In the genomic region with DNA sequence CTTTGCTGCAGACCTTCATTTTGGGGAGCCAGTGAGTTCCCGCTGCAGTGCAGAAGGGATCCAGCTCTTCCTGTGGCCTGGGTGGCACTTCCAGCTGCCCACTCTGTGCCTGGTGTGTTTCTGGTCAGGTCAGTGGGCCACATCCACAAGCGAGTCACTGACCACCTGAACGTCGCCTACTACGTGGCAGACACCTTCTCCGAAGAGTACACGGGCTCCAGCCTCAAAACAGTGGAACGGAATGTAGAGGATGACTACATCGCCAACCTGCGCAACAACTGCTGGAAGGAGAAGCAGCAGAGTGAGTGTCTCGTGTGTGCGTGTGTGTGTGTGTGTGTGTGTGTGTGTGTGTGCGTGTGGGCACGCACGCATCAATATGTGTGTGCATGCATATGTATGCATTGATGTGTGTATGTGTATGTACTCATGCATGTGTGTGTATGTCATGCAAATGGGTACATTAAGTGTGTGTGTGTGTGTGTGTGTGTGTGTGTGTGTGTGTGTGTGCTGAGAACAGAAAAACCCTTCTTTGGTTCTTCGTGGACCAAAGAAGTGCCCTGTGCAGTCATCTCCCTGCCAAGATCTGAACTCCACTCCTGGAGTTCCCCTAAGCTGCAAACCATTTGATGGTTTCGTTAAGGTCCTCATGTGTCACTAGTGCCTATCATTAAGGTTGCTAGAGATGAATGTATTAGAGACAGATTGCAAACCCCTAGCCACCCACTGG, we compare ENCODE assay signal across 8 mouse cellular contexts. TPM values are rescaled to one million over a fixed set of nuclear protein-coding genes. Genes with fewer than 3 reads are reported as not detected.
DNase-seq lines count a peak whose midpoint lies in the region; ATAC-seq and TF ChIP-seq lines count a peak whose summit lies in the region.

No protein-coding gene starts in this region.

- H3K4me2 ChIP-seq in midbrain, embryonic 12.5 days (replicated peaks), result no peak overlapping the region
- H3K4me2 ChIP-seq in midbrain, embryonic 11.5 days, result no peak overlapping the region
- H3K4me2 ChIP-seq in hindbrain, embryonic 13.5 days, result no peak overlapping the region
- H3K4me2 ChIP-seq in midbrain, embryonic 16.5 days (ENCODE audit: low read length), result no peak overlapping the region

- H3K27me3 ChIP-seq in midbrain, embryonic 12.5 days, result no peaks in the 10 kb centered on the region
- no peaks in the 10 kb centered on the region for H3K27me3 ChIP-seq in midbrain, embryonic 11.5 days (ENCODE audit: control insufficient read depth, insufficient read depth, low read length)
- no peaks in the 10 kb centered on the region for H3K27me3 ChIP-seq in hindbrain, embryonic 13.5 days
- no peaks in the 10 kb centered on the region for H3K27me3 ChIP-seq in midbrain, embryonic 16.5 days (ENCODE audit: control insufficient read depth, insufficient read depth, low read depth, low read length)

- H3K36me3 ChIP-seq in midbrain, embryonic 12.5 days, result peaks cover 50% of the 10 kb centered on the region
- H3K36me3 ChIP-seq in midbrain, embryonic 11.5 days (ENCODE audit: control insufficient read depth, insufficient read depth, low read length), result peaks cover 4% of the 10 kb centered on the region; the same call in 1 of the 2 replicates
- H3K36me3 ChIP-seq in hindbrain, embryonic 13.5 days, result peaks cover 55% of the 10 kb centered on the region
- peaks cover 23% of the 10 kb centered on the region for H3K36me3 ChIP-seq in midbrain, embryonic 16.5 days (ENCODE audit: control insufficient read depth, insufficient read depth, low read length)

- DNase-seq in gastrocnemius, adult 2 months, result no peak
- DNase-seq in gastrocnemius, postnatal 36 days, result no peak
- DNase-seq in midbrain, embryonic 11.5 days (ENCODE audit: low spot score, missing footprints), result no peak
- DNase-seq in left cerebral cortex, adult 11 months (ENCODE audit: low spot score), result no peak
- DNase-seq in urinary bladder, postnatal 36 days (ENCODE audit: low spot score in 2 of 2), result no peak

- intact Hi-C loops in gastrocnemius, adult 2 months (cut with DNase I), result loop anchor here (1.0 to 10.0 kb wide), 2 partner anchors 55 to 359 kb away; no protein-coding TSS in a partner anchor
- intact Hi-C loops in gastrocnemius, postnatal 36 days (cut with DNase I), result loop anchor here (2.0 kb wide), 1 partner anchor 55 kb away; a partner anchor contains a TSS

- no peak overlapping the region for H3K9ac ChIP-seq in midbrain, embryonic 12.5 days (replicated peaks)
- no peak overlapping the region for H3K9ac ChIP-seq in midbrain, embryonic 11.5 days (ENCODE audit: low read length)
- H3K9ac ChIP-seq in hindbrain, embryonic 13.5 days, result peak overlapping the region; percentile 63
- H3K9ac ChIP-seq in midbrain, embryonic 16.5 days (ENCODE audit: low read depth, low read length), result no peak overlapping the region

- H3K27ac ChIP-seq in gastrocnemius, adult 2 months, result peak overlapping the region; percentile 69
- H3K27ac ChIP-seq in midbrain, embryonic 12.5 days (replicated peaks), result peak overlapping the region; percentile 99; the same call in 1 of the 2 replicates
- no peak overlapping the region for H3K27ac ChIP-seq in midbrain, embryonic 11.5 days (ENCODE audit: low read depth, low read length)
- peak overlapping the region; percentile 99; the same call in 1 of the 2 replicates for H3K27ac ChIP-seq in hindbrain, embryonic 13.5 days
- H3K27ac ChIP-seq in midbrain, embryonic 16.5 days (ENCODE audit: low read length), result peak overlapping the region; percentile 97; the same call in 1 of the 2 replicates

- WGBS in midbrain, embryonic 12.5 days, result 96% methylated on average over 17 of the region's 17 CpGs
- WGBS in midbrain, embryonic 11.5 days, result 95% methylated on average over 17 of the region's 17 CpGs
- WGBS in hindbrain, embryonic 13.5 days, result 93% methylated on average over 17 of the region's 17 CpGs
- 96% methylated on average over 17 of the region's 17 CpGs for WGBS in midbrain, embryonic 16.5 days

- ATAC-seq in midbrain, embryonic 12.5 days (ENCODE audit: low FRiP score, low read depth), result no peak
- no peak for ATAC-seq in midbrain, embryonic 11.5 days (ENCODE audit: low FRiP score)
- ATAC-seq in hindbrain, embryonic 13.5 days (ENCODE audit: low FRiP score), result no peak
- no peak for ATAC-seq in midbrain, embryonic 16.5 days

- no peaks in the 10 kb centered on the region for H3K9me3 ChIP-seq in midbrain, embryonic 12.5 days
- H3K9me3 ChIP-seq in midbrain, embryonic 11.5 days (ENCODE audit: control insufficient read depth, low read length), result no peaks in the 10 kb centered on the region
- H3K9me3 ChIP-seq in hindbrain, embryonic 13.5 days, result no peaks in the 10 kb centered on the region
- H3K9me3 ChIP-seq in midbrain, embryonic 16.5 days (replicated peaks; ENCODE audit: control insufficient read depth, low read length, poor library complexity, severe bottlenecking), result no peaks in the 10 kb centered on the region

- no peak overlapping the region for H3K4me3 ChIP-seq in gastrocnemius, adult 2 months
- H3K4me3 ChIP-seq in midbrain, embryonic 12.5 days, result no peak overlapping the region
- H3K4me3 ChIP-seq in midbrain, embryonic 11.5 days (ENCODE audit: low read depth, low read length), result no peak overlapping the region
- H3K4me3 ChIP-seq in hindbrain, embryonic 13.5 days, result no peak overlapping the region
- H3K4me3 ChIP-seq in midbrain, embryonic 16.5 days (ENCODE audit: low read depth, low read length), result no peak overlapping the region

- peaks cover 60% of the 10 kb centered on the region for H3K4me1 ChIP-seq in midbrain, embryonic 12.5 days
- H3K4me1 ChIP-seq in midbrain, embryonic 11.5 days (ENCODE audit: control insufficient read depth, insufficient read depth, low read length), result peaks cover 44% of the 10 kb centered on the region
- peaks cover 66% of the 10 kb centered on the region for H3K4me1 ChIP-seq in hindbrain, embryonic 13.5 days (replicated peaks)
- H3K4me1 ChIP-seq in midbrain, embryonic 16.5 days (ENCODE audit: control insufficient read depth, insufficient read depth, low read length), result peaks cover 56% of the 10 kb centered on the region

- TF ChIP-seq CTCF in gastrocnemius, adult 2 months (IDR thresholded peaks at IDR 0.05), result no peak

RNA-seq across cellular contexts. Expression of a gene that starts 16.3 kb away (rescaled TPM):
- 10 to 100 TPM; 60.4 to 77.5 TPM for total RNA-seq in gastrocnemius, adult 2 months (2021)
- total RNA-seq in gastrocnemius, postnatal 36 days (2021), result 10 to 100 TPM; 54.7 to 61.2 TPM
- polyA plus RNA-seq in midbrain, embryonic 12.5 days (2016; fragmentation: Nextera tagmentation; extraction: Ambion mirVana), result 22.5 and 22.7 TPM in 2 replicates
- 21.0 and 22.4 TPM in 2 replicates for polyA plus RNA-seq in midbrain, embryonic 11.5 days (2014; fragmentation: Nextera tagmentation; extraction: Ambion mirVana)
- 18.4 and 19.2 TPM in 2 replicates for polyA plus RNA-seq in hindbrain, embryonic 13.5 days (2015; fragmentation: Nextera tagmentation; extraction: Ambion mirVana)
- polyA plus RNA-seq in midbrain, embryonic 16.5 days (2015; fragmentation: Nextera tagmentation; extraction: Ambion mirVana), result 18.5 and 19.1 TPM in 2 replicates

RNA-seq across cellular contexts. Expression of a gene that starts 56.0 kb away (rescaled TPM):
- total RNA-seq in gastrocnemius, adult 2 months (2021), result 100 to 1,000 TPM in 1 of 2 experiments, 10 to 100 TPM in 1; 15.4 to 183 TPM
- 10 to 100 TPM; 18.2 to 39.3 TPM for total RNA-seq in gastrocnemius, postnatal 36 days (2021)
- polyA plus RNA-seq in midbrain, embryonic 12.5 days (2016; fragmentation: Nextera tagmentation; extraction: Ambion mirVana), result 47.6 and 51.6 TPM in 2 replicates
- 4.1 and 4.5 TPM in 2 replicates for polyA plus RNA-seq in midbrain, embryonic 11.5 days (2014; fragmentation: Nextera tagmentation; extraction: Ambion mirVana)
- polyA plus RNA-seq in hindbrain, embryonic 13.5 days (2015; fragmentation: Nextera tagmentation; extraction: Ambion mirVana), result 64.8 and 69.6 TPM in 2 replicates
- 52.7 and 66.3 TPM in 2 replicates for polyA plus RNA-seq in midbrain, embryonic 16.5 days (2015; fragmentation: Nextera tagmentation; extraction: Ambion mirVana)
